Mouse (Mus musculus): ENCODE measurements at regions not wholly inside any gene's neighbourhood (a gene's known extent, or its start where the extent isn't known, plus 50 kb on each side); places are given as distances from the start of the nearest gene placed in this dataset.

DNA sequence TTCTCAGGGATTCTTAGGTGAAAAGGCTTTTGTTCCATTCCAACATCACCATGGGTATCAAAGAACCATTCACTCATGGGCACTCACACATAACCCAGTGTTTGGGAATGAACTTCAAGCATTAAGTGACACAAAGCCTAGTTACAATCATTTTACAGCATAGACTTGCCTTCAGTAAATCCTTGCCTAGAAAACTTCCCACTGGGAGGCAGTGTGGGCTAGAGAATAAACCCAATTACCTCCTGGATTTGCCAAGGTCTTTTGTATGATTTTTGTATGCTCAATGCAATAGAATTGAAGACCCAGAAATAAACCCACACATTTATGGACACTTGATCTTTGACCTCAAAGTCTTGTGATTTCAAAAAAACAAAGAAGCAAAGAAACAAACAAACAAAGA, 138.6 kb downstream of the Papss1 start:
- TF ChIP-seq POLR2A (IDR thresholded peaks at IDR 0.05; ENCODE audit: low read depth, low read length) (no peak), CTCF (conservative IDR thresholded peaks at IDR 0.05; ENCODE audit: insufficient read depth, insufficient read length, low read depth, low read length) (no peak)

Data from kidney, adult 2 months (tissue).